Mouse (Mus musculus) ES-E14 (cell line): ENCODE results near the gene Kif5c.

Experiments used
- HCFC1 ChIP-seq: IDR thresholded peaks from 2 replicates; pipeline ENCODE4 v1.6.1; 2012; ENCODE audit warnings: low read length, inconsistent platforms, borderline replicate concordance; ENCODE audit not compliant: insufficient read depth
- MAFK ChIP-seq: IDR thresholded peaks from 2 replicates; pipeline ENCODE4 v1.6.1; 2014; ENCODE audit warnings: mild to moderate bottlenecking, low read depth, low read length, inconsistent platforms; ENCODE audit not compliant: insufficient read depth
- ZC3H11A ChIP-seq: IDR thresholded peaks from 2 replicates; pipeline ENCODE4 v1.6.1; 2012; ENCODE audit warnings: low read depth, mild to moderate bottlenecking, inconsistent platforms, low read length, borderline replicate concordance

- TF ChIP-seq HCFC1 (no peak), ZC3H11A (no peak), MAFK (no peak)
Observed at GRCm38 (mm10) chr2:49672501-49672874, 53.4 kb downstream of the Kif5c start.
